Mouse (Mus musculus): ENCODE measurements around the gene Hoxa9.

DNA sequence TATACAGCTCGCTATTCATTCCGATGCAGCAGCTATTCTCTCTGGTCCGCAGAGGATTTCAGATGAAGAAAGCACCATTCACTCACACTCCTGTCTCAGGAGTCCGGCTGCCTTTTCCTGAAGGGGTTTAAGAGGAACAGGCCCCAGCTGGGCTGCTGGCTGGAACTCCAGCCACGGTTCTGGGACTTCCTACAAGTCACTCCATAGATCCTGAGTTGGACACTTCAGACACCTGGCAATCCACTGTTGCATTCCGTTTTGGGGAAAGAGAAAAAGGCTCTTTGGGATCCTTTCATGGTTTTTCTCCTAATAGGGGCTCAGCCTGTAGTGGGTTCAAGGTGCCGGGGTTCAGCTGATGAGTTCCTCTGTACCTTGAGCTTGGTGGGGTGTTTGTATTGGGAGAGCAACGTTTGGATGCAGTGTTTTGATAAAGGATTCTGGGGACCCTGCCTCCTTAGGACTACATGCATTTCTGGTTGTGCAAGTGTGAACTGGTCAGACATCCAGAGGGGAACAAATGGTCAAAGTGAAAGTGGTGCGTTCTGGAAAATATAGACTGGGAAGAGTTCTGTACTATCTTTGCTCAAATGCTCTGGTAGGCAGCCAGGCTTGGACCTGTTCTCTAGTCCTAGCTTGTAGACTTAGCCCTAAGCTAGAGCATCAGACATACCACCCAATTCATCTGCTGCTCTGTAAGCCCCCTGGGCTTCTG is 31.0 kb upstream of the Hoxa9 start:
- no peak for TF ChIP-seq CTCF (IDR thresholded peaks at IDR 0.05; ENCODE audit: low read depth)
- no peak for TF ChIP-seq EP300 (IDR thresholded peaks at IDR 0.05; ENCODE audit: low read depth)

Data from heart, postnatal 0 days (tissue).